Comparison of ENCODE assay signal across 9 mouse cellular contexts in the genomic region with DNA sequence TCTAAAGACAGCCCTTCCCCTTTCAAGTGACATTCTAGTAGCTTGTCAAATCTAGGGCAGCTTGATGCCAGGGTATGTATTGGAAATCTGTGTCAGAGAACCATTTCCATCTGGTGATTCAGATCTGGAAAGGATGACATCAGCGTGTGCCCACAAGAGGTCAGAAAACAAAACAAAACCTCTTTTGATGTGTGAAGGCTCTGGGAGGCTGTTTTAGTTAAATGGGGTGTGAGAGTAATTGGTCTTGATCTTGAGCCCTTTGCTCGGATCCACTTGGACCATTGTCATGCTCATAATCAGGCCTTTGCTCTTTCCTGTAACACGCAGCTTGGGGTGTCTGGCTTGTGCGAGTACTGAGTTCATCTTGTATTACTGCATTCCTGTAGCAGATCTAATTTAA. TPM values are rescaled to one million over a fixed set of nuclear protein-coding genes. Genes with fewer than 3 reads are reported as not detected.
DNase-seq lines count a peak whose midpoint lies in the region; ATAC-seq and TF ChIP-seq lines count a peak whose summit lies in the region.
"Had no signal": no experiment of that assay in that cellular context is flagged by ENCODE, and none has a peak within 500 bp of the region (broad histone marks: within the 10 kb centered on the region; RNA-seq: fewer than 3 reads in every experiment).

No protein-coding gene starts in this region.

- no peaks in the 10 kb centered on the region for H3K27me3 ChIP-seq in liver, adult 2 months (ENCODE audit: control insufficient read depth, insufficient read depth, low read length)
- H3K27me3 ChIP-seq in liver, embryonic 12.5 days (replicated peaks), result no peaks in the 10 kb centered on the region

- no peak overlapping the region for H3K4me3 ChIP-seq in liver, adult 2 months (ENCODE audit: insufficient read depth, low read depth, low read length)
- no peak overlapping the region for H3K4me3 ChIP-seq in liver, embryonic 12.5 days
- no peak overlapping the region for H3K4me3 ChIP-seq in olfactory bulb, adult 2 months (ENCODE audit: insufficient read depth, low read depth, low read length)

- H3K9me3 ChIP-seq in liver, embryonic 12.5 days (replicated peaks), result no peaks in the 10 kb centered on the region

- no peaks in the 10 kb centered on the region for H3K36me3 ChIP-seq in liver, adult 2 months (ENCODE audit: control insufficient read depth, insufficient read depth, low read length)
- peaks cover 30% of the 10 kb centered on the region for H3K36me3 ChIP-seq in liver, embryonic 12.5 days

- H3K9ac ChIP-seq in liver, adult 2 months (ENCODE audit: low read depth, low read length), result 0 out of 2 replicates have a peak overlapping the region, but pooled peaks have one; percentile 24
- no peak overlapping the region for H3K9ac ChIP-seq in liver, embryonic 12.5 days

- peak overlapping the region; percentile 71 for H3K27ac ChIP-seq in liver, adult 2 months (replicated peaks; ENCODE audit: insufficient read depth, low read depth, low read length)
- no peak overlapping the region for H3K27ac ChIP-seq in liver, embryonic 12.5 days
- peak overlapping the region; percentile 71; the same call in 1 of the 2 replicates for H3K27ac ChIP-seq in olfactory bulb, adult 2 months (ENCODE audit: insufficient read depth, low read depth, low read length)

- whole genome bisulfite sequencing in liver, adult 2 months, result 8% methylated on average over 4 of the region's 4 CpGs
- 57% methylated on average over 4 of the region's 4 CpGs for WGBS in liver, embryonic 12.5 days (ENCODE audit: insufficient replicate concordance)
- WGBS in olfactory bulb, adult 2 months, result 37% methylated on average over 4 of the region's 4 CpGs

- no peak for TF ChIP-seq POLR2A in liver, adult 2 months (IDR thresholded peaks at IDR 0.05; ENCODE audit: extremely low read depth, insufficient read depth, low read length)
- no peak for TF ChIP-seq POLR2A in olfactory bulb, adult 2 months (IDR thresholded peaks at IDR 0.05; ENCODE audit: insufficient read depth, low read depth, low read length)

- TF ChIP-seq CTCF in liver, adult 2 months (IDR thresholded peaks at IDR 0.05; ENCODE audit: low read depth, low read length), result no peak
- no peak for TF ChIP-seq CTCF in olfactory bulb, adult 2 months (IDR thresholded peaks at IDR 0.05; ENCODE audit: insufficient read depth, low read depth, low read length)

- peak; percentile 26 for DNase-seq in adrenal gland, postnatal 14 days
- no peak for DNase-seq in adrenal gland, postnatal 25 days
- peak; percentile 65 for DNase-seq in liver, adult 2 months (ENCODE audit: extremely low read depth, low read depth, low spot score)
- peak; percentile 62 for DNase-seq in cerebellum, adult 9-10 months
- no peak for DNase-seq in yolk sac, embryonic 10.5 days (ENCODE audit: low spot score)
- DNase-seq: kidney, adult 8-10 months had no signal

- ATAC-seq in liver, embryonic 12.5 days, result no peak
- no peak for ATAC-seq in erythroblast, adult 5-6 weeks (replicated peaks; ENCODE audit: low FRiP score, poor library complexity, severe bottlenecking)

- H3K4me2 ChIP-seq in liver, embryonic 12.5 days, result no peak overlapping the region

- H3K4me1 ChIP-seq in liver, adult 2 months (ENCODE audit: control insufficient read depth, insufficient read depth, low read length), result peaks cover 47% of the 10 kb centered on the region
- peaks cover 90% of the 10 kb centered on the region for H3K4me1 ChIP-seq in liver, embryonic 12.5 days
- peaks cover 18% of the 10 kb centered on the region for H3K4me1 ChIP-seq in olfactory bulb, adult 2 months (ENCODE audit: control insufficient read depth, insufficient read depth, low read length)

- peaks cover 28% of the 10 kb centered on the region for H3K79me2 ChIP-seq in liver, adult 2 months (ENCODE audit: control insufficient read depth, insufficient read depth, low read length)

RNA-seq across cellular contexts. Expression of a gene that starts 7.1 kb away (rescaled TPM):
- 69.1 and 76.3 TPM in 2 replicates for total RNA-seq in adrenal gland, postnatal 14 days (2021)
- 82.6 and 88.6 TPM in 2 replicates for total RNA-seq in adrenal gland, postnatal 25 days (2021)
- 37.7 and 50.8 TPM in 2 replicates for total RNA-seq in liver, adult 2 months (2014; rRNA removed)
- polyA plus RNA-seq in liver, adult 2 months (2012; rRNA removed), result 51.6 and 55.3 TPM in 2 replicates
- 53.4 and 55.7 TPM in 2 replicates for polyA plus RNA-seq in liver, embryonic 12.5 days (2016; fragmentation: Nextera tagmentation; extraction: Ambion mirVana)
- not detected in 2 replicates for polyA plus RNA-seq in olfactory bulb, adult 2 months (2012; ENCODE audit: insufficient read depth, insufficient read length, low replicate concordance, missing spikeins)
- total RNA-seq in erythroblast, adult 5-6 weeks (2015; ENCODE audit: low replicate concordance), result 31.5 and 44.7 TPM in 2 replicates
- 20.5 and 29.3 TPM in 2 replicates for total RNA-seq in erythroblast, adult 5-6 weeks (2017; ENCODE audit: low replicate concordance)

RNA-seq across cellular contexts. Expression of a gene that starts 8.2 kb away (rescaled TPM):
- total RNA-seq in adrenal gland, postnatal 14 days (2021), result 1.3 and 2.9 TPM in 2 replicates
- total RNA-seq in adrenal gland, postnatal 25 days (2021), result 1.9 TPM in 1 of 2 replicates, not detected in the other
- not detected in 2 replicates for total RNA-seq in liver, adult 2 months (2014; rRNA removed)
- polyA plus RNA-seq in liver, adult 2 months (2012; rRNA removed), result 0.04 and 0.11 TPM in 2 replicates
- polyA plus RNA-seq in liver, embryonic 12.5 days (2016; fragmentation: Nextera tagmentation; extraction: Ambion mirVana), result 0.41 and 0.48 TPM in 2 replicates
- polyA plus RNA-seq in olfactory bulb, adult 2 months (2012; ENCODE audit: insufficient read depth, insufficient read length, low replicate concordance, missing spikeins), result not detected in 2 replicates
- total RNA-seq in erythroblast, adult 5-6 weeks (2015; ENCODE audit: low replicate concordance), result 2.9 and 3.7 TPM in 2 replicates
- 3.5 TPM in 1 of 2 replicates, not detected in the other for total RNA-seq in erythroblast, adult 5-6 weeks (2017; ENCODE audit: low replicate concordance)

RNA-seq across cellular contexts. Expression of a gene that starts 27.6 kb away (rescaled TPM):
- 1.2 and 2.0 TPM in 2 replicates for total RNA-seq in adrenal gland, postnatal 14 days (2021)
- 1.7 and 2.2 TPM in 2 replicates for total RNA-seq in adrenal gland, postnatal 25 days (2021)
- total RNA-seq in liver, adult 2 months (2014; rRNA removed), result 2.3 and 2.8 TPM in 2 replicates
- not detected in 2 replicates for polyA plus RNA-seq in liver, adult 2 months (2012; rRNA removed)
- polyA plus RNA-seq in liver, embryonic 12.5 days (2016; fragmentation: Nextera tagmentation; extraction: Ambion mirVana), result 2.5 and 3.1 TPM in 2 replicates
- not detected in 2 replicates for polyA plus RNA-seq in olfactory bulb, adult 2 months (2012; ENCODE audit: insufficient read depth, insufficient read length, low replicate concordance, missing spikeins)
- total RNA-seq in erythroblast, adult 5-6 weeks (2015; ENCODE audit: low replicate concordance), result not detected in 2 replicates
- total RNA-seq in erythroblast, adult 5-6 weeks (2017; ENCODE audit: low replicate concordance), result 8.5 TPM in 1 of 2 replicates, not detected in the other

Comparison
In these comparisons a context has a peak if more than half of its experiments do, and no peak if none do; other contexts are left out.
1. DNase-seq: peak in adrenal gland, postnatal 14 days (single experiment), liver, adult 2 months (single experiment) and cerebellum, adult 9-10 months (single experiment); none in adrenal gland, postnatal 25 days (single experiment) and yolk sac, embryonic 10.5 days (single experiment).